Mouse (Mus musculus) gastrocnemius, postnatal 14 days (tissue): Measurements from ENCODE around the gene Ciapin1. TPM values are rescaled to one million over a fixed set of nuclear protein-coding genes. Genes with fewer than 3 reads are reported as not detected.
"Not testable (repeated sequence)": the region's sequence is repeated elsewhere in the genome, so short reads cannot be mapped to it uniquely, and the experiment has no call there.

Experiments used
- DNase-seq: peaks from one replicate; pipeline ENCODE4 v3.0.0; 2021; ENCODE audit warnings: mixed read lengths
- intact Hi-C: fragments of 180-260 bp; cut with DNase I; formaldehyde crosslinking; loops from one replicate; pipeline ENCODE4 v1.15.1; 2025; ENCODE audit warnings: low total_unique reads
- total RNA-seq, 2 experiments: library from RNA; stranded (reverse); gene quantifications; 2 replicates each; pipeline ENCODE4 v1.2.3; 2021

The Ciapin1 gene
- total RNA-seq, 2 experiments from 2014 or later: 32.0 to 33.5 TPM

DNA sequence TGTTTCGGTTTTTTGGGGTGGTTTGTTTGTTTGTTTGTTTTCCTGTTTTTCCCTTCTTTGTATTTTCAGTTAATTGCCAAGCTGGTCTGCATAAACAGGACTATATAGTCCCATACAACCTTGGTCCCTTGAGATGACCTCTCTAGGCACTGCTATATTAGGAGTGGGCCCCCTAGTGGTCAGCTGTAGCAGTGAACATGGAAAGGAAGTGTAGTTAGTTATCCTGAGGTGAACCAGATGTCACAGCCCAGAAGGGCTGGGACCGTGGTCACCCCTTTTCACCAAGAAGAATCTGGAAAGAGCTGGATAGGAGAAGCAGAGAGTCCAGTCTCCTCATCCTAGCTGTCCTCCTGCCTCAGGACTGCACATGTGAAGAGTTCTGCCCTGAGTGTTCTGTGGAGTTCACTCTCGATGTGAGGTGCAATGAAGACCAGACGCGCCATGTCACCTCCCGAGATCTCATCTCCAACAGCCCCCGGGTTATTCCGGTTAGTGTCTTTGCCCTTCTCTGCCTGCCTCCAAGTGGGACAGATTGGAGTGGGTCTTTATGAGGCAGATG lies 23.3 kb upstream of the Ciapin1 start:
- intact Hi-C loops: no loop called here
- DNase-seq: peak; percentile 63

- peak; percentile 90 for DNase-seq
- intact Hi-C loops: no loop called here
Measured at GRCm38 (mm10) chr8:94857346-94858173, 19.4 kb upstream of the Ciapin1 start, which contains the start of gene Polr2c. Polr2c (plus strand) TSS chr8:94857450.

- intact Hi-C loops: no loop called here
- DNase-seq: no peak
Measured at GRCm38 (mm10) chr8:94857011-94857345, 18.8 kb upstream of the Ciapin1 start.

GRCm38 (mm10) chr8:94854761-94855160 lies 16.6 kb upstream of the Ciapin1 start:
- DNase-seq, intact Hi-C loops: not testable (repeated sequence)

DNA sequence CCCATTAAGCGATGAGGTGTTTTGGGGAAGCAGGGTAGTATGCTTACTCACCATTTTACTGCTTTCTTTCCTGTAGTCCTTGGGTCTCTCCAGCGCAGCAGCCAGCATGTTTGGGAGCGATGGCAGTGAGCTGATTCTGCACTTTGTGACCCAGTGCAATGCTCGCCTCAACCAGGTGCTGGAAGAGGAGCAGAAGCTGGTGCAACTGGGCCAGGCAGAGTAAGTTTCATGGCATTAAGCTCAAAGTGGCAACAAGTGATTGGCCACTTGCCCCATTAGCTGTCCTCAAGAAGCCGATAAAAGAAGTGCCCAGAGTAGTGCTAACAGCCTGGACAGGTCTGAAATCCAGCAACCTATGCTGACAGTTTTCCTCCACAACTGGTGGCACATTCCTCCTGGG lies 11.9 kb upstream of the Ciapin1 start:
- intact Hi-C loops: no loop called here
- no peak for DNase-seq

DNA sequence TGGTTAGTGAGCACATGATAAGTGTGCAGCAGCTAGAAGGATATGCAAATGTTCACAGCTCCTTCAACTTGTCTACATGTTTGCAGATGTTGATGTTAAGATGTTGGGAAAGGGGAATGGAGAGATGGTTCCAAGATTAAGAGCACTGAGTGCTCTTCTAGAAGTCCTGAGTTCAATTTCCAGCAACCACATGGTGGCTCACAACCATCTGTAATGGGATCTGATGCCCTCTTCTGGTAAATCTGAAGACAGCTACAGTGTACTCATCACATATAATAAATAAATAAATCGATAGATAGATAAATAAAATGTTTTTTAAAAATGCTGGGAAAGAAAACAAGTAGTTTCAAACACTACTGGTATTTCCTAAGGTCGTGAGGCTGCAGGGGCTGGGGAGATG lies 3.0 kb upstream of the Ciapin1 start:
- intact Hi-C loops: no loop called here

DNA sequence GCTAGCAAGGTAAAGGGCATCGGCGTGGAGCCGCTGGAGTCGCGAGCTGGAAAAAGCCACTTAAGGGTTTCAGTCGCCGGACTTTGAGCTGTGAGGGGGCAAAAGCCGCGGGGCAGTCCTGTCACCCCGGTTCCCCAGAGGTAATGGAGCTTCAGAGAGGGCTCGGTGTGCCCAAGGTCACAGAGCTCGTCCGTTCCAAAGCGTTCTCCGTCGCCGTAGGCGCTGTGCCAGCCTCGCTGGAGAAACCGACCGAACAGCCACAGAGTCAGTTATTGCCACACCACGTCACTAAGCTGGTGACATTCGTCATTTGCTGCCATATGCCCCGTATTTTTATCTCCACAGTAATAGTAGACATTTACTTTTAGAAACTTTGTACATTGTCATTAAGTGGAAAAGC lies 442 bp upstream of the Ciapin1 start:
- intact Hi-C loops: no loop called here

More for the DNA sequence above, 3.0 kb upstream of the Ciapin1 start:
- no peak for DNase-seq

GRCm38 (mm10) chr8:94836456-94837240 lies 1.5 kb downstream of the Ciapin1 start:
- intact Hi-C loops: no loop called here
- DNase-seq: no peak

More for the DNA sequence above, 442 bp upstream of the Ciapin1 start:
- DNase-seq: peak; percentile 79

DNA sequence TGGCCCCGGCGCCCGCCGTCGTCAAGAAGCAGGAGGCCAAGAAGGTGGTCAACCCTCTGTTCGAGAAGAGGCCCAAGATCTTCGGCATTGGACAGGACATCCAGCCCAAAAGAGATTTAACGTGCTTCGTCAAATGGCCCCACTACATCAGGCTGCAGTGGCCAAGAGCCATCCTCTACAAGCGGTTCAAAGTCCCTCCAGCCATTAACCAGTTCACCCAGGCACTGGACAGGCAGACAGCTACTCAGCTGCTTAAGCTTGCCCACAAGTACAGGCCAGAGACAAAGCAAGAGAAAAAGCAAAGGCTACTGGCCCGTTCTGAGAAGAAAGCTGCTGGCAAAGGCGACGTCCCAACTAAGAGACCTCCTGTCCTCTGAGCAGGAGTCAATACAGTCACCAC lies 2.4 kb downstream of the Ciapin1 start:
- intact Hi-C loops, DNase-seq: not testable (repeated sequence)

DNA sequence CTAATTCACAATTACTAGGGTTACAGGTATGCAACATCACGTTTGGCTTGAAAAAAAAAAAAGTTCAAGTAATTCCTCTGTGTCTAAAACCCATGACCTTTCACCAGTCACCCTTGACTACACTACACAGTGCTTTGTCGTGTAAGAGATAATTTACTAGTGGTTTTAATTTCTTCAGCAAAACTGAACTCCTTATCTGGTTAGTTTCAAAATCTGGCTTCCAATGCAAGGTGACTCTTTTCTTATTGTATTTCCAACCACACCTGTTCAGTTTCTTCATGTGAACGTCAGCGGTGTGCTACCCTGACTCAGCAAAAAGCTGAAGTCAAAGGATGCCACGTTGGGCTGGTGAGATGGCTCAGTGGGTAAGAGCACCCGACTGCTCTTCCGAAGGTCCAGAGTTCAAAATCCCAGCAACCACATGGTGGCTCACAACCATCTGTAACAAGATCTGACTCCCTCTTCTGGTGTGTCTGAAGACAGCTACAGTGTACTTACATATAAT lies 4.2 kb downstream of the Ciapin1 start:
- DNase-seq, intact Hi-C loops: not testable (repeated sequence)

DNA sequence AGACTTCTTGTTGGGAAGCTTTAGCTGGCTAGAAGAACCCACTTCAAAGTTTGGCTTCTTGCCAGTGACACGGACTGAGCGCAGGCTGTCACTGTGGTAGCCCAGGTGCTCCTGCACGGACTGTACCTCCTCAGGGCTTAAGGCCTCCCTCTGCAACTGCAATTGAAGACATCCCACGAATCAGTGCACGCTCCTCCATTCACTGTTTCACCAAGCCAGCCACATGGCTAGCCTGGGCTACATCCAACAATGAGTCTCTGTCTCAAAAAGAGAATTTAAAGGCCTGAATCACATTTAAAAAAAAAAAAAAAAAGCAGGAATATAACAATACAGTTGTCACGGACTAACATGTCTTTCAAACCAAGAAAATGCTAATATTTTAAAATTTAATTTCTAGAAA lies 9.9 kb downstream of the Ciapin1 start:
- intact Hi-C loops: no loop called here
- DNase-seq: no peak

GRCm38 (mm10) chr8:94826210-94826609 lies 11.9 kb downstream of the Ciapin1 start:
- no peak for DNase-seq
- intact Hi-C loops: no loop called here

DNA sequence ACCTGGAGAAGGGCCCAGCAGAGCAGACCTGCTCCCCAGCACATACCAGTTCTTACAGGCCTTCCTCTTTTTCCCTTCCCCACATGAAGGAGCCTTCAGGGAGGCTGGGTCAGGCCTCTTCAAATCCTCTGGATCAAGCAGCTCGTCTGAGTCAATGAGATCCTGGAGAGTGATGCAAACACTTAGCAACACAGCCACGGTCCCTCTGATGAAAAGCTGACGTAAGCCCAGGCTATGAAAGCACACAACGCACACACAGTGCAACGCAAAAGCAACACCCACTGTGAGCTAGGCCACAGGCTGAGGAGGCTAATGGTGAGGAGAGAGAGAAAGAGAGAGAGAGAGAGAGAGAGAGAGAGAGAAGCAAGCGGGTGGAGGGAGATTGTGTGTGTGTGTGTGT lies 13.0 kb downstream of the Ciapin1 start:
- DNase-seq: no peak
- intact Hi-C loops: no loop called here

- DNase-seq: peak; percentile 55
Measured at GRCm38 (mm10) chr8:94822637-94823560, 15.3 kb downstream of the Ciapin1 start.

DNA sequence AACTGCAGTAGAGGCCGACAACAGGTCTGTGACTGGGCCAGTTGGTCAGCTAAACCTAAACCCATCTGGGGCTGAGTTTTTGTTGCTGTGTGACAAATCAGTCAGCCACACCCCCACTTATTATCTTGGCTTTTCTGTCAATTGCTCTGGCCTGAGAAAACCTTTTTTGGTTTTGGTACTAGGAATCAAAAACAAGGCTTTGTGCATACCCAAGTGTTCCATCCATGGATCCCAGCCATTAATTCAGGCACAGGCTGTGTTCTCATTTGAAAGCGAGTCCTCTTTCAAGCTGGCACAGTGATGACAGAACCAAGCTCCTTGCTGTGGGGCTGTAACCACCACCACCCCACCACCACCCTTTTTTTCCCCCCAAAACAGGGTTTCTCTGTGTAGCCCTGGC lies 16.8 kb downstream of the Ciapin1 start:
- intact Hi-C loops: no loop called here
- DNase-seq: no peak

More at GRCm38 (mm10) chr8:94822637-94823560, 15.3 kb downstream of the Ciapin1 start:
- intact Hi-C loops: no loop called here

DNA sequence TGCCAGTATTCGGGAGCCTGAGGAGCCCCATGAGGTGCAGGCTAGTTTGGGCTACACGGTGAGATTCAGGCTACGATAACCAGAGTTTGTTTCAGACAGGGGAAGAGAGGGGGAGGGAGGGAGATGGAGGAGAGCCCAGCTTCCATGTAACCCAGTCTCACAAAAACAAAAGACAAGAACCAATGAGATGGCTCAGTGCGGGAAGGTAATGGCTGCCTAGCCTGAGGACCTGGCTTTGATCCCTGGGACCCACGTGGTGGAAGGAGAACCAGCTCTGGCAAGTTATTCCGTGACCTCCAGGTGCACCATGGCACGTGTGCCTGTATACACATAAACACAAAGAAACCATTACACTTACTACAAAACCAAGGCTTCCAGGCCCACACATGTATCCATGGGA lies 17.6 kb downstream of the Ciapin1 start:
- intact Hi-C loops: no loop called here
- DNase-seq: no peak

DNA sequence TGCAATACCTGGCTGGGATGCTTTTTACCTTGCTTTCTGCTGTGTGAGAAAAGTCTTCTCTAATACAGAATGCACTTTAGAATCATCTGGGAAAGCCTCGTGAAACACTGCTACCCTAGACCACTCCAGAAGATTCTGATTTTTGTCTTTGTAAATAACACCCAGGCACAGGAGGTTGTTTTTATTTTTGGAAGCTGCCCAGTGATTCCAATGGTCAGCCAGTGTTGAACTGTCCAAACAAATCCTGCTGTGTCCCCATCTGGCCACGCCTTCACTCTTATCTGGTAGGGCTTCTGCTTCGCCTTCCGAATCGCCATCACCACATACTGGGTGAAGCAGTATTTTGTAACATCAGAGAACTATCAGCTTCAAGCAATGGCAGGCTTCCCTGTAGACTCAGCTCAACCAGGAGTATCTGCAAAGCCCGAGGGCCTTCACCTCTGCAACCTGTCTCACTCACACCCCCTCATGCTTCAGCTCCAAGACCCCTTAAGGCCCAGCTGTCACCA lies 18.4 kb downstream of the Ciapin1 start:
- intact Hi-C loops: loop anchor here (5.0 kb wide), 1 partner anchor 88 kb away; no protein-coding TSS in a partner anchor
- no peak for DNase-seq

DNA sequence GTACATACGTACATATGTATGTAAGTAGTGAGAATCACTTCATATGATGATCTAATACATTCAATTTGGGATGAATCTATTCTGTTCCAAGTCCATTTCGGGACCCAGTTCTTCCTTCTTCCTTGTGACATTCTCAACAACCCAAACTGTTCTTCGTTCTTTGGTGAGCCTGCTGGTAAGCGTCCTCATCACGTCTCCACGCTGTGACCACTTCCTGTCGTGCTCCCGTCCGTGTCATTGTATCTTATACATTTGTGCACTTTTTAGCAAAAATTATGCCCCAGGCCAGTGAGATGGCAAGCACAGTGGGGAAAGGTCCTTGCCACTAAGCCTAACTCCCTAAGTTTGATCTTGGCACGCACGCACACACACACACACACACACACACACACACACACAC lies 20.2 kb downstream of the Ciapin1 start:
- intact Hi-C loops: loop anchor here (5.0 kb wide), 1 partner anchor 89 kb away; no protein-coding TSS in a partner anchor
- DNase-seq: no peak

DNA sequence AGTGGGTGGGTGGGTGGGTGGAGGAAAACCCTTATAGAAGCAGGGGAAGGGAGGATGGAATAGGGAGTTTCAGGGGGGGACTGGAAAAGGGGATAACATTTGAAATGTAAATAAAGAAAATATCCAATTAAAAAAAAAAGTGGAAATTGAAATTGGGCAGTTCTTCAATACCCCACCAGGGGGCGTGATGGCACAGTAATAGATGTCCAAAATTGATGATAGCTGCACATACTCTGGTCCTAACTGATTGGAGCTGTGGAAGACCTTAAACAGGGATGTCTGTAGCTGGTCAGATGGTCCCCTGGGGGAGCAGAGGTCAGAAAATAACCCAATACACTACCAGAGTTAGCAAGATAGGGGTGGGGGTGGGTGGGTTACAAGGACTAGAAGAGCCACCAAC lies 23.6 kb downstream of the Ciapin1 start:
- intact Hi-C loops: no loop called here
- no peak for DNase-seq
